Mouse (Mus musculus) olfactory bulb, adult 2 months (tissue): Measurements from ENCODE around the gene Rbm18. TPM values are rescaled to one million over a fixed set of nuclear protein-coding genes. Genes with fewer than 3 reads are reported as not detected.

Source experiments
- H3K27ac ChIP-seq: fragments of 200-500 bp; 2 replicates; pipeline ENCODE4 v1.5.1; 2012; ENCODE audit warnings: low read depth, low read length; ENCODE audit not compliant: insufficient read depth
- H3K4me1 ChIP-seq: fragments of 200-500 bp; 2 replicates; pipeline ENCODE4 v1.6.1; 2012; ENCODE audit warnings: low read length; ENCODE audit not compliant: control insufficient read depth, insufficient read depth
- H3K4me3 ChIP-seq: fragments of 200-500 bp; 2 replicates; pipeline ENCODE4 v1.5.1; 2012; ENCODE audit warnings: mild to moderate bottlenecking, low read depth, low read length, moderate library complexity; ENCODE audit not compliant: insufficient read depth
- CTCF ChIP-seq: fragments of 200-500 bp; IDR thresholded peaks from 2 replicates; pipeline ENCODE4 v1.5.1; 2012; ENCODE audit warnings: low read depth, mild to moderate bottlenecking, low read length, moderate library complexity; ENCODE audit not compliant: insufficient read depth
- POLR2A ChIP-seq: fragments of 200-500 bp; IDR thresholded peaks from 2 replicates; pipeline ENCODE4 v1.6.1; 2012; ENCODE audit warnings: mild to moderate bottlenecking, low read depth, low read length, moderate library complexity; ENCODE audit not compliant: insufficient read depth
- WGBS: fragments of 180-500 bp; shearing (Covaris S2); methylation state at CpG from one replicate; pipeline ENCODE4 v1.1.7; 2018; 5-methylcytosine and 5-hydroxymethylcytosine counted together
- polyA plus RNA-seq: library from polyadenylated mRNA; stranded (reverse); fragments of >200 nt; gene quantifications from 2 replicates; pipeline ENCODE4 v1.2.4, GENCODE M21; 2012; ENCODE audit warnings: low replicate concordance; ENCODE audit not compliant: missing spikeins, insufficient read depth, insufficient read length

Gene Rbm18
- polyA plus RNA-seq, 1 experiment = not detected

GRCm38 (mm10) chr2:36126795-36127429, 9.7 kb downstream of the Rbm18 start:
- 90% methylated on average over 9 of the region's 9 CpGs for WGBS

GRCm38 (mm10) chr2:36112632-36113031, 23.9 kb downstream of the Rbm18 start:
- H3K27ac ChIP-seq = no peak overlapping the region
- TF ChIP-seq CTCF (no peak), POLR2A (no peak)
- no peak overlapping the region for H3K4me3 ChIP-seq
- no peaks in the 10 kb centered on the region for H3K4me1 ChIP-seq
- 83% methylated on average over 3 of the region's 3 CpGs for whole genome bisulfite sequencing

More at GRCm38 (mm10) chr2:36126795-36127429, 9.7 kb downstream of the Rbm18 start:
- Histone ChIP-seq H3K4me1 (no peaks in the 10 kb centered on the region), H3K4me3 (no peak overlapping the region), H3K27ac (no peak overlapping the region)
- no peak for TF ChIP-seq CTCF
- no peak for TF ChIP-seq POLR2A

GRCm38 (mm10) chr2:36108615-36109014, 28.0 kb downstream of the Rbm18 start:
- no peak for TF ChIP-seq POLR2A
- TF ChIP-seq CTCF = no peak
- Histone ChIP-seq H3K4me3 (no peak overlapping the region), H3K4me1 (peaks cover 18% of the 10 kb centered on the region), H3K27ac (no peak overlapping the region)
- 7% methylated on average over 7 of the region's 7 CpGs for WGBS

- no peak within 1 kb of the TSS for H3K27ac ChIP-seq
- peak within 1 kb of the TSS; percentile 10; the same call in 1 of the 2 replicates for H3K4me3 ChIP-seq
- TF ChIP-seq POLR2A (no peak), CTCF (no peak)
- WGBS = under 1% methylated on average over 53 of the region's 58 CpGs
- peaks cover 33% of the 10 kb centered on the region for H3K4me1 ChIP-seq
These were observed 31.4 kb downstream of the Rbm18 start, which contains the start of gene Lhx6 for GRCm38 (mm10) chr2:36104956-36105741. Gene Lhx6, minus strand, starts transcription at chr2:36105408.

GRCm38 (mm10) chr2:36104436-36104955, 32.1 kb downstream of the Rbm18 start:
- TF ChIP-seq POLR2A (no peak), CTCF (no peak)
- WGBS = 1% methylated on average over 32 of the region's 32 CpGs
- Histone ChIP-seq H3K4me3 (peak overlapping the region; percentile 10; the same call in 1 of the 2 replicates), H3K27ac (no peak overlapping the region), H3K4me1 (peaks cover 33% of the 10 kb centered on the region)

- Histone ChIP-seq H3K4me1 (peaks cover 33% of the 10 kb centered on the region), H3K4me3 (0 out of 2 replicates have a peak overlapping the region, but pooled peaks have one; percentile 3), H3K27ac (no peak overlapping the region)
- WGBS = 2% methylated on average over 38 of the region's 38 CpGs
- TF ChIP-seq POLR2A = no peak
- TF ChIP-seq CTCF = no peak
These were observed 32.8 kb downstream of the Rbm18 start for GRCm38 (mm10) chr2:36103555-36104367.

- 7% methylated on average over 21 of the region's 21 CpGs for WGBS
- no peak overlapping the region for H3K27ac ChIP-seq
- H3K4me1 ChIP-seq = peaks cover 33% of the 10 kb centered on the region
- TF ChIP-seq CTCF = no peak
- no peak for TF ChIP-seq POLR2A
- no peak overlapping the region for H3K4me3 ChIP-seq
These were observed 33.5 kb downstream of the Rbm18 start for GRCm38 (mm10) chr2:36103069-36103554.

GRCm38 (mm10) chr2:36102559-36102946, 34.0 kb downstream of the Rbm18 start:
- WGBS = 5% methylated on average over 21 of the region's 21 CpGs
- Histone ChIP-seq H3K27ac (no peak overlapping the region), H3K4me3 (no peak overlapping the region), H3K4me1 (peaks cover 33% of the 10 kb centered on the region)
- TF ChIP-seq POLR2A = no peak
- no peak for TF ChIP-seq CTCF
